Mouse (Mus musculus) CH12.LX (cell line): ENCODE data around the gene Gm5346.

ENCODE experiments used
- CHD1 ChIP-seq: IDR thresholded peaks from 2 replicates; pipeline ENCODE4 v1.6.1; 2012; ENCODE audit warnings: low read depth, low read length, improper control_type of control experiment, inconsistent platforms
- CTCF ChIP-seq, 2 experiments: IDR thresholded peaks in 1 of 2; conservative IDR thresholded peaks in 1 of 2; 2 replicates each; pipeline ENCODE4 v1.5.1; 2011 to 2012; ENCODE audit warnings: low read depth in 2 of 2, low read length in 2 of 2, improper control_type of control experiment in 1 of 2, inconsistent platforms in 1 of 2, mild to moderate bottlenecking in 1 of 2, moderate library complexity in 1 of 2
- EP300 ChIP-seq: IDR thresholded peaks from 2 replicates; pipeline ENCODE4 v1.6.1; 2011; ENCODE audit warnings: low read length, improper control_type of control experiment
- HCFC1 ChIP-seq: IDR thresholded peaks from 2 replicates; pipeline ENCODE4 v1.6.1; 2012; ENCODE audit warnings: low read depth, mild to moderate bottlenecking, inconsistent platforms, low read length, improper control_type of control experiment
- POLR2A ChIP-seq: IDR thresholded peaks from 2 replicates; pipeline ENCODE4 v1.6.1; 2011; ENCODE audit warnings: low read depth, mild to moderate bottlenecking, improper control_type of control experiment, low read length
- POLR2AphosphoS2 ChIP-seq: IDR thresholded peaks from 2 replicates; pipeline ENCODE4 v1.6.1; 2011; ENCODE audit warnings: low read depth, low read length, improper control_type of control experiment
- RAD21 ChIP-seq: IDR thresholded peaks from 2 replicates; pipeline ENCODE4 v1.6.1; 2011; ENCODE audit warnings: low read depth, mild to moderate bottlenecking, low read length, improper control_type of control experiment, moderate library complexity

DNA sequence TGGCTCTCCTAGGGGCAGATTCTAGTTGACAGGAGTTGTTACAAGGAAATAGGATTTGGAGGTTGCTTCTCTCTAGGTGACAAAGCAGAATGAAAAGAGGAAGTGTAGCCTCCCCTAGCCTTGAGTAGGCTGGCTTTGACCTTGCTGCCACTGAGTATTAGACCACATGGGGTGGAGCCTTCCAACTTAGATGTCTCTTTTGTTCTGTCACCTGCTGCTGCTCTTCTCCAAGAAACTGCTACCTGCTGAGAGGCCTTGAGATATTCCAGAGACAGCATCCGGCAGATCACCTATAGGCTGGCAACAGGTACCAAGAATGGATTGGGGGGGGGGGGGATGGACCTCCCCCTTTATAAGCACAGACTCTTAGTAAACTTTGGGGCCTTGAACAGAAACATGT lies 11.0 kb downstream of the Gm5346 start:
- no peak for TF ChIP-seq CTCF (conservative IDR thresholded peaks at IDR 0.05 in 1 of 2, IDR thresholded peaks at IDR 0.05 in 1 of 2; ENCODE audit: low read depth in 2 of 2, low read length in 2 of 2)
- TF ChIP-seq POLR2A: no peak
- TF ChIP-seq EP300: no peak
- no peak for TF ChIP-seq HCFC1
- TF ChIP-seq RAD21: no peak
- TF ChIP-seq CHD1: no peak
- TF ChIP-seq POLR2AphosphoS2: no peak
